In the genomic region with DNA sequence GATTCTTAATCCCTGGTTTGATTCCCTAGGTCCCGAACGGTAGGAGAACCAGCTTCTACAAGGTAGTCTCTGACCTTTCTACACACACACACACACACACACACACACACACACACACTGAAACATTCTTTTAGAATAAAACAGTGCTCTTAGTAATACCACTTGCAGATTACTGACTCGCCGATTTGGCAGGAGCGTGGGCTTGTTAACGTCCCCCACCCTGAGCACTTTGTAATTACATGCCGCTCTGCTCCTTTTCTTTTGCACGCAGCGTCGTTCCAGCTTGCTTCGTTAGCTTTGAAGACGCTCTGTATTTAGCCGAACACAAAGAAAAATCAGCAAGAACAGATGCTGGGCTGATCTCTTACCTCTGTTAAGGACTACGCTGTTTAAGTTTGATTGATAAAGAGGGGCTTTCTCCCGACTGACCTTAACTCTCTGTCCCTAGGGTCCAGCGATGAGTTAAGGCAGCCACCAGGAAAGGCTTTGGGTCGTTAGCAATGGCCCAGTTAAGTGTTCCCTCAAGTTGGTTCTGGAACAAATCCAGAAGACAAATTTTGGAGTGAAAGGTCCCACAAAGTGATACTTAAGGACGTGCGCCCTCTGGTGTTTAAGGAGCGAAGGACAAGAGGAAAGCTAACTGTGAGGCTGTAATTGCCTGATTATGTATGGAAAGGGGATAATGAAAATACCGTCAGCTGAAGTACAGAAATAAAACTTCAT, we compare ENCODE assay signal across 8 mouse cellular contexts. TPM values are rescaled to one million over a fixed set of nuclear protein-coding genes. Genes with fewer than 3 reads are reported as not detected.
DNase-seq lines count a peak whose midpoint lies in the region; ATAC-seq and TF ChIP-seq lines count a peak whose summit lies in the region.

No protein-coding gene starts in this region.

- WGBS in midbrain, embryonic 13.5 days: 17% methylated on average over 21 of the region's 21 CpGs
- 21% methylated on average over 21 of the region's 21 CpGs for WGBS in small intestine, adult 2 months

- 0 out of 2 replicates have a peak, but pooled peaks cover 5% of the 10 kb centered on the region for H3K4me1 ChIP-seq in midbrain, embryonic 13.5 days (replicated peaks)
- H3K4me1 ChIP-seq in small intestine, adult 2 months (ENCODE audit: control insufficient read depth, insufficient read depth, insufficient read length, low read length): no peaks in the 10 kb centered on the region

- H3K27me3 ChIP-seq in midbrain, embryonic 13.5 days: no peaks in the 10 kb centered on the region
- no peaks in the 10 kb centered on the region; the same call in 1 of the 2 replicates for H3K27me3 ChIP-seq in small intestine, adult 2 months (ENCODE audit: control insufficient read depth, insufficient read depth, low read length)

- no peak overlapping the region for H3K27ac ChIP-seq in midbrain, embryonic 13.5 days
- no peak overlapping the region for H3K27ac ChIP-seq in small intestine, adult 2 months (ENCODE audit: insufficient read depth, low read depth, low read length)

- TF ChIP-seq POLR2A in small intestine, adult 2 months (IDR thresholded peaks at IDR 0.05; ENCODE audit: low read depth, low read length): no peak

- TF ChIP-seq CTCF in small intestine, adult 2 months (IDR thresholded peaks at IDR 0.05; ENCODE audit: extremely low read depth, insufficient read length, insufficient replicate concordance, low read depth, low read length): peak; percentile 51; the same call in 1 of the 2 replicates

- intact Hi-C loops in left cerebral cortex, postnatal 4 days (cut with DNase I): loop anchor here (2.0 kb wide), 1 partner anchor 159 kb away; no protein-coding TSS in a partner anchor

- no peaks in the 10 kb centered on the region for H3K9me3 ChIP-seq in midbrain, embryonic 13.5 days

- peak; percentile 75 for ATAC-seq in midbrain, embryonic 13.5 days

- DNase-seq in gastrocnemius, adult 18-20 months (ENCODE audit: low spot score): peak; percentile 73
- no peak for DNase-seq in gastrocnemius, postnatal 25 days
- peak; percentile 77 for DNase-seq in embryo, embryonic 11.5 days (ENCODE audit: low read depth, low spot score)
- peak; percentile 66 to 92 for DNase-seq in heart, adult 18-20 months
- DNase-seq in kidney, adult 11 months: peak; percentile 36
- peak; percentile 72 for DNase-seq in left cerebral cortex, postnatal 4 days

- 0 out of 2 replicates have a peak overlapping the region, but pooled peaks have one; percentile 1 for H3K9ac ChIP-seq in midbrain, embryonic 13.5 days (replicated peaks)

- H3K4me2 ChIP-seq in midbrain, embryonic 13.5 days (replicated peaks): peak overlapping the region; percentile 50

- H3K4me3 ChIP-seq in midbrain, embryonic 13.5 days (replicated peaks): peak overlapping the region; percentile 26
- H3K4me3 ChIP-seq in small intestine, adult 2 months (ENCODE audit: low read depth, low read length): peak overlapping the region; percentile 10; the same call in 1 of the 2 replicates

- no peaks in the 10 kb centered on the region for H3K36me3 ChIP-seq in midbrain, embryonic 13.5 days
- no peaks in the 10 kb centered on the region for H3K36me3 ChIP-seq in small intestine, adult 2 months (ENCODE audit: control insufficient read depth, insufficient read depth, low read length)

RNA-seq across cellular contexts. Expression of a gene that starts 26.1 kb away (rescaled TPM):
- total RNA-seq in gastrocnemius, adult 18-20 months (2021): 10 to 100 TPM; 11.1 to 12.9 TPM
- total RNA-seq in gastrocnemius, postnatal 25 days (2021): 10 to 100 TPM; 11.1 to 11.3 TPM
- 10 to 100 TPM; 14.3 to 16.9 TPM for total RNA-seq in heart, adult 18-20 months (2021)
- 10 to 100 TPM; 31.2 to 32.6 TPM for total RNA-seq in left cerebral cortex, postnatal 4 days (2021)
- 73.9 and 77.7 TPM in 2 replicates for polyA plus RNA-seq in midbrain, embryonic 13.5 days (2015; fragmentation: Nextera tagmentation; extraction: Ambion mirVana)
- polyA plus RNA-seq in small intestine, adult 2 months (2012; rRNA removed): 7.2 and 9.3 TPM in 2 replicates

RNA-seq across cellular contexts. Expression of a gene that starts 49.7 kb away (rescaled TPM):
- 10 to 100 TPM; 21.9 to 30.1 TPM for total RNA-seq in gastrocnemius, adult 18-20 months (2021)
- 10 to 100 TPM; 28.3 to 33.1 TPM for total RNA-seq in gastrocnemius, postnatal 25 days (2021)
- 10 to 100 TPM; 39.4 to 47.3 TPM for total RNA-seq in heart, adult 18-20 months (2021)
- 10 to 100 TPM; 18.2 to 21.6 TPM for total RNA-seq in left cerebral cortex, postnatal 4 days (2021)
- polyA plus RNA-seq in midbrain, embryonic 13.5 days (2015; fragmentation: Nextera tagmentation; extraction: Ambion mirVana): 7.8 and 8.1 TPM in 2 replicates
- polyA plus RNA-seq in small intestine, adult 2 months (2012; rRNA removed): 5.4 and 6.3 TPM in 2 replicates
